Mouse (Mus musculus) 3T3-L1 (cell line): Measurements from ENCODE around the gene Pdzph1.
A peak's percentile ranks its signal among the peaks of the same experiment; 100 is the strongest.

Source experiments
- DNase-seq: peaks from one replicate; pipeline ENCODE4 v3.0.0-alpha.2; 2015; ENCODE audit warnings: low read depth, low spot score

Gene Pdzph1

GRCm38 (mm10) chr17:58923316-58923866 is 67.8 kb downstream of the Pdzph1 start:
- DNase-seq = no peak

DNA sequence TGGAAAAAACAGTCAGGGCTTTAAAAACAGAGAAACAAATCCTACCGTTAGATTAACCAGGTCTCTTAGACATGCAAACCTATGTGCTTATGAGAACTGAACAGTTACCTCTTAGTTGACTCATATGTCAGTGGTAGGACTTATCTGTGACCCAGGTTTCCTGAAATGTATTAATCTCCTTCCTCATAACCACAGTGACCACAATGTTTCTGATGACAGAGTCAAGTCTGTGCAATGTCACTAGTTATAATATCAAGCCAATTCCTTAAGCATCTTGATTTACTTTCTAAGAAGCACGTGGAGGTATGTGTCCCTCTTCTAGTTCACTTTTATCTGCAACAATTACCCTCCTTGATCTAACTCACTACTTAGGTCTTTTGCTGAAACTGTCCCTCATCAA is 68.4 kb downstream of the Pdzph1 start:
- no peak for DNase-seq

GRCm38 (mm10) chr17:58919927-58920326 is 71.2 kb downstream of the Pdzph1 start:
- DNase-seq = no peak

GRCm38 (mm10) chr17:58919061-58919460 is 72.1 kb downstream of the Pdzph1 start:
- peak; percentile 30 for DNase-seq

GRCm38 (mm10) chr17:58918539-58918938 is 72.6 kb downstream of the Pdzph1 start:
- DNase-seq = no peak

- no peak for DNase-seq
These were observed 79.6 kb downstream of the Pdzph1 start for GRCm38 (mm10) chr17:58911564-58911963.

- DNase-seq = peak; percentile 82
These were observed 82.0 kb downstream of the Pdzph1 start for GRCm38 (mm10) chr17:58909061-58909661.

DNA sequence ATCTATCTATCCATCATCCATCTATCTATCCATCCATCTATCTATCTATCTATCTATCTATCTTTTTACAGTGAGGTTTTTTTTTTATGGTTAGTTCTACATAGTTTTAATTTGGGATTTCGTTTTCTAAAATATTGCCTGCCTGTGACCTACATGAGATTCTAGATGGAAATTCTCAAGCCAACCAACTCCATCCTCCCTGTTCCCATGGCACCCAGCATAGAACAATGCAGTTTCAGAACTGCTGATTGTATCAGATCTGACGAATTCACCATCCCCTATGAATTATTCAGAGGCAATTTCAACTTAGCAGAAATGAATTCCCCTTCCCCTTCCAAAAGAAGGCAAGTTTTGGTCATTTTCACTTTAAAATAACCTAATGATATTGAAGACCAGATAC is 85.2 kb downstream of the Pdzph1 start:
- DNase-seq = no peak

DNA sequence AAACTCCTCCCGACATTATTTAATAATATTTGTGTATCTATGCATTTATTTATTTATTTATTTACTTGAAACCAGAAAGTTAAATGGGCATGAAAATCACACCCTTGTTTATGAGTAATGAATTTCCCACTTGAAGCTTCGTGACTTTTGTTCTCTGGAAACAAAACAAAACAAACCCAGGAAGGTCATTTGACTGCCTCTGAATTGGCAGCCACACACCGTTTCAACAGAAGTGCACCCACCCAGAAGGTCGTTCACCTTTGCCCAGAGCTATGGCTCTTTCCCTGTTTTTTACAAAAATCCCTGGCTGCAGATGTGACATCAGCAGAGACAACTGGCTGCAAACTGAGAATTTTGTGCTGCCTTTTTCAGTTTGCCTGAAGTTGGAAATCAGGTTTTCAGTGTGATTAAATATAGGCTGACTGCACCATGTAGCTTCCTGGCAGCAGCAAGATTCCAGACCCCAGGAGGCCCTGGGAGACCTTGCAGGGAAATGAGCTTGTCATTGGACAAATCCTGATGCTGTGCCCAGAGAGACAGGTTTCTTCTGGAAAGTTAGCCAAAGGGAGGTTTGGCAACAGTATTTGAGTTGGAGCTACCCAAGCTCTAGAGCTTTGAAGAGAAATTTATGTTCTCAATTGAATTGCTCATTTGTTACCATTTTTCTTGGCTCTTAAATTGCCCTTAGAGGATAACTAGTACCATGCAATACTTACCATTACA is 99.5 kb downstream of the Pdzph1 start:
- DNase-seq = no peak

DNA sequence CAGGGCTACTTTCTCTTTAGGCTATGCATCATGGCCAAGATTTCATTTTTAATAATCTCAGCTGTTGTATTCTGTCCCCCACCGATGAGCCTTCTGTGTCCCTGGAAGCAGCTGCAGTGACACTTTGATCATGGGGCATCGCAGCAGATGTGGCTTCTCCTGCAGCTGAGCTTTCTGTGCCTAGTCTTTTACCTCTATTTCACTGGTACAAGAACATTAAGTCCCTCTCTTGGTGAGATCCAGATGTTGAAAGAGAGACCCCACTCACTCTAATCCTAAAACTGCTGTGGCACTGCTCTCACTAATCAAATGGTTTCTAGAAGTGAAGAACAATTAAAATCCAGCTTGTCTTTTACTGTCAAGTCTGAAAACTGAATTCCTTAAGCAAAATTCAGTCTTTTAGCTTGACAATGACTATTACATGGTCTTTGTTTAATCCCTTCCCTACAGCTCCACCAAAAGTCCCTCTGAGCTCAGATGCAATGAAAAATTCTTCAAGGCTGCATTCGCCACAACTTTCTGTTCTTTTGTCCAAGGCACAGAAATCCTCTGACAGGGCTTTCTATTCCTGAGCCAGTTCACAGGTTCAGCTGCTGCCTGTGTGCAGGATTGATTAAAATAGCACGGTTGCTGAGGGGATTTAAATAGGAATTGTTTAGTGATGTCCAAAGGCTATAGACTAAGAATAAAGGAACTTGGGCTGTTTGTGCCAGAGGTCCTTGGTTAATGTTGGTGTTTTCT is 101.1 kb downstream of the Pdzph1 start:
- no peak for DNase-seq

DNA sequence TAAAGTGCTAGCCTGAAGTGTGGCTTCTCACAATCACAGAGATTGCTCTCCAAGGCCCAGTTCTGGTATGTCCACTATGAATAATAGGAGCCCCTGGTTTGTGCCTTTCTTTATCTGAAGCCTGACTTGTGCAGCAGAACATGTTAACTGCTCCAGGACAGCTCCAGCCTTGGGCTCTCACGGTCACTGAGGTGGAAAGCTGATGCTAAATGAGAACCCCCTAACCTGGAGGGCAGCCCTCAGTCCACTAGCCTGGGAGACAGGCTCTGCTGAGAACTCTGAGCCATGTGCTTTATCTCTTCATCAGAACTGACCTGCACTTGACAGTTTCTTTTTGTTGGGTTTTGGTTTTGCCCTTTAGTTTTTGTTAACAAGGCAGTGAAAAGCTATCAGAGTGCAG is 106.8 kb downstream of the Pdzph1 start:
- no peak for DNase-seq

DNA sequence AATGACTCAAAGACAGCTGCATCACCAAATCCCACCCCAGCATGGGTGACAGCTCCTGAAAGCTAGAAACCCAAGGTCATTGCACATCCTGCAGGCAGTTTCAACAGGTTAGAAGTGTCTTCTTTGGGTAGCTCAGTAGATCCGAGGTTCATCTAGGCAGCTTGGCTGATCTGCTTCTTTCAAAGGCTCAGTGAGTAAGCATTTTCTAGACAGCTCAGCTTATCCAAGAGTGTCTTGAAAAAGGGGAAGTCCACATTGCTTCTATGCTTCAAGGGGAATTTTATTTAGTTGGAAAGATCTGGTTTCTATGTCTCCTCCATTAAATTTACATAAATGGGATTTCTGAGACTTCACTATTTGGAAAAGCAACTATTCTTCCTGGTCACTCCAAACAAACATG is 117.8 kb downstream of the Pdzph1 start:
- no peak for DNase-seq

DNA sequence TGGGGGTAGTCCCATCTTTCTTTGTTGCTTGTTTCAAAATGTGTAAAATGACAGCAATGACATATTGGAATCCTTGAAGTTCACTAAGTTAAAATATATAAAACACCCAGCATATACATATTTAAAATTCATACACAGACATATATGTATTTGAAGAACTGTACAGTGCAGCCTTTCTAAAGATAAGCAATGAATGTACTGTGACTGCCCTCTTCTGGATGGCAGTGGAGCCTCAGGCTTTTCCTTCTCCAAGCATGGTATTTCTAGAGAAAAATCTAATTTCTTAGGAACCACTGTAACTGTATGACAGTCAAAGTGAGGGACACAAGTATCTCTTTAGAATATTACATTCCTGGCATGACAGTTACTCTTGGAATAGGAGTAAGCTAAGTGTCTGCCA is 120.4 kb downstream of the Pdzph1 start:
- peak; percentile 21 for DNase-seq
